Comparison of ENCODE assay signal across 9 mouse cellular contexts in genomic region chr7:118889046-118889680, GRCm38 (mm10). TPM values are rescaled to one million over a fixed set of nuclear protein-coding genes. Genes with fewer than 3 reads are reported as not detected.
A peak's percentile ranks its signal among the peaks of the same experiment; 100 is the strongest.
DNase-seq lines count a peak whose midpoint lies in the region.
"Had no signal": no experiment of that assay in that cellular context is flagged by ENCODE, and none has a peak within 500 bp of the region (broad histone marks: within the 10 kb centered on the region; RNA-seq: fewer than 3 reads in every experiment).

No protein-coding gene starts in this region.

- peak; percentile 27 for DNase-seq in heart, postnatal 4 days
- no peak for DNase-seq in heart, adult 8-10 months (ENCODE audit: low spot score)
- DNase-seq in urinary bladder, postnatal 36 days (ENCODE audit: low spot score in 2 of 2), result peak; percentile 13 to 24
- DNase-seq in urinary bladder, adult 2 months (ENCODE audit: low spot score), result no peak
- peak; percentile 18 for DNase-seq in lung, postnatal 10 days
- DNase-seq in thymus, postnatal 4 days, result no peak
- DNase-seq in heart, postnatal 25 days (ENCODE audit: low spot score), result no peak
- no peak for DNase-seq in spleen, adult 12 weeks (ENCODE audit: low spot score)
- DNase-seq: liver had no signal

- intact Hi-C loops in heart, postnatal 25 days (cut with DNase I), result no loop called here

RNA-seq across cellular contexts. Expression of gene Knop1, which starts 33.1 kb away (rescaled TPM):
- total RNA-seq in heart, postnatal 4 days (2021), result 10 to 100 TPM; 22.8 to 30.5 TPM
- total RNA-seq in heart, adult 8-10 months (2022), result 10 to 100 TPM; 13.0 to 14.8 (median 14.0) TPM
- 19.2 and 22.0 TPM in 2 replicates for polyA plus RNA-seq in urinary bladder, adult 2 months (2012; rRNA removed)
- 10 to 100 TPM; 14.6 to 15.3 TPM for total RNA-seq in heart, postnatal 25 days (2021)

RNA-seq across cellular contexts. Expression of gene Iqck, which starts 33.6 kb away (rescaled TPM):
- total RNA-seq in heart, postnatal 4 days (2021), result under 1 TPM; 0.41 to 0.76 TPM
- total RNA-seq in heart, adult 8-10 months (2022), result under 1 TPM; 0.32 to 0.72 (median 0.49) TPM
- 2.8 and 4.3 TPM in 2 replicates for polyA plus RNA-seq in urinary bladder, adult 2 months (2012; rRNA removed)
- total RNA-seq in heart, postnatal 25 days (2021), result under 1 TPM; 0.44 to 0.64 TPM

Comparison
In these comparisons a context has a peak if more than half of its experiments do, and no peak if none do; other contexts are left out.
1. DNase-seq: peak in heart, postnatal 4 days (single experiment), urinary bladder, postnatal 36 days (2 of 2) and lung, postnatal 10 days (single experiment); none in heart, adult 8-10 months (single experiment), urinary bladder, adult 2 months (single experiment), thymus, postnatal 4 days (single experiment), heart, postnatal 25 days (single experiment) and spleen, adult 12 weeks (single experiment).